Mouse (Mus musculus): ENCODE data around the gene Hipk3. TPM values are rescaled to one million over a fixed set of nuclear protein-coding genes. Genes with fewer than 3 reads are reported as not detected.

Hipk3 gene
- polyA plus RNA-seq, 1 experiment from 2014 or later, result 7.2 TPM

GRCm38 (mm10) chr2:104410963-104411545 lies 83.2 kb downstream of the Hipk3 start, which contains the start of gene D430041D05Rik:
Gene D430041D05Rik, minus strand, starts transcription at chr2:104411013.
- H3K4me2 ChIP-seq, result peak within 1 kb of the TSS; percentile 74
- ATAC-seq (ENCODE audit: low FRiP score), result no peak; the same call in 1 of the 2 replicates
- peak within 1 kb of the TSS; percentile 90 for H3K9ac ChIP-seq (replicated peaks)
- peak within 1 kb of the TSS; percentile 84 for H3K4me3 ChIP-seq (replicated peaks)
- peaks cover 37% of the 10 kb centered on the region for H3K4me1 ChIP-seq
- no peaks in the 10 kb centered on the region for H3K27me3 ChIP-seq (replicated peaks)
- WGBS, result 55% methylated on average over 4 of the region's 4 CpGs
- H3K36me3 ChIP-seq, result no peaks in the 10 kb centered on the region
- H3K27ac ChIP-seq (replicated peaks), result peak within 1 kb of the TSS; percentile 91
- H3K9me3 ChIP-seq (replicated peaks), result no peaks in the 10 kb centered on the region

DNA sequence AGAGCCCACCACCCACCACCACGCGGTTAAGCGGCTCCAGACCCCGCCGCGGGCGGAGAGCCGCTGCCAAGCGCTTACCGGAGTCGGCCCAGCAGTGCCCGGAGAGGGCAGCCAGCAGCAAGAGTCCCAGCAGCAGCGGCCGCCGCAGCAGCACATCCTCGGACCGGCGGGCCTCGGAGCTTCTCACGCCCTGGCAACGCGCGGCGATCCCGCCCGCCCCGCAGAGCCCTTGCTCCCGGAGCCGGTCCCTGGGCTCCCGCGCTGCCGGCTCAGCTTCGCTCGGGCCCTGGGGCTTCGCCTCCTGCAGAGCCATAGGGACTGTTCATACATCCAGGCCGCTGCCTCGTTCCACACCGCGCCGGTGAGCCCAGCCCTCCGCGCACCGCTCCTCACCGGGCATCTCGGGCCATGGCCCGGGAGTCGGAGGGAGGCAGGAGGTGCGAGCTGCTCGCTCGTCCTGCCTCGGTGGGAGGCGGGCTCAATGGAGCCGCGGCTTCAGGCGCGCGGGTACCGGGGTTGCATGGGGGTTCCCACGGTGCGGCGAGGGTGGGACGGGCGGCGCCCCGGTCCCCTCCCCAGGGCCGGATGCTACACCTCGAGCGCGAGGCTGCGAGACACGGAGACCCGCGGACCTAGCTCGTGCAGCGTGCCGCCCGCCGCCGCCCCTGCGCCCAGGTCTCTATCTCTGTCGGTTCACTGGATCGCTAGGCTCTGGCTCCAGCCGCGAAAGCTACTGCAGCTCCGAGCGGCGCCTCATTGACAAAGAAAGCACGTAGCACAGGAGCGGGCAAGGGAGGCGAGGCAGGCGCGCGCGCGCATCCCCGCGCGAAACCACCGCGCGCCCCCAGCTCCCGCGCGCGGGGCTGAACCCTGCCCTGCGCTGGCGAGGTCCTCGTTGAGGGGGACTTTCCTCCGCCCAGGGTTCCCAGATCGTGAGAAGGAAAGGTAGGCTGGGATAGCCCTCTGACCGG lies 84.1 kb downstream of the Hipk3 start:
- ATAC-seq (ENCODE audit: low FRiP score), result peak; percentile 92
- Histone ChIP-seq H3K4me1 (peaks cover 37% of the 10 kb centered on the region), H3K9me3 (replicated peaks) (no peaks in the 10 kb centered on the region), H3K36me3 (no peaks in the 10 kb centered on the region), H3K4me2 (peak overlapping the region; percentile 74), H3K9ac (replicated peaks) (peak overlapping the region; percentile 90), H3K27ac (replicated peaks) (peak overlapping the region; percentile 91), H3K4me3 (replicated peaks) (peak overlapping the region; percentile 84), H3K27me3 (replicated peaks) (no peaks in the 10 kb centered on the region)
- WGBS, result under 1% methylated on average over 110 of the region's 111 CpGs

- 69% methylated on average over 7 of the region's 7 CpGs for WGBS
- Histone ChIP-seq H3K9me3 (replicated peaks) (no peaks in the 10 kb centered on the region), H3K4me1 (peaks cover 37% of the 10 kb centered on the region), H3K27me3 (replicated peaks) (no peaks in the 10 kb centered on the region), H3K36me3 (no peaks in the 10 kb centered on the region), H3K4me3 (replicated peaks) (peak overlapping the region; percentile 84), H3K27ac (replicated peaks) (no peak overlapping the region), H3K9ac (replicated peaks) (no peak overlapping the region), H3K4me2 (peak overlapping the region; percentile 74)
- ATAC-seq (ENCODE audit: low FRiP score), result no peak
These were observed 85.9 kb downstream of the Hipk3 start for GRCm38 (mm10) chr2:104408351-104408750.

DNA sequence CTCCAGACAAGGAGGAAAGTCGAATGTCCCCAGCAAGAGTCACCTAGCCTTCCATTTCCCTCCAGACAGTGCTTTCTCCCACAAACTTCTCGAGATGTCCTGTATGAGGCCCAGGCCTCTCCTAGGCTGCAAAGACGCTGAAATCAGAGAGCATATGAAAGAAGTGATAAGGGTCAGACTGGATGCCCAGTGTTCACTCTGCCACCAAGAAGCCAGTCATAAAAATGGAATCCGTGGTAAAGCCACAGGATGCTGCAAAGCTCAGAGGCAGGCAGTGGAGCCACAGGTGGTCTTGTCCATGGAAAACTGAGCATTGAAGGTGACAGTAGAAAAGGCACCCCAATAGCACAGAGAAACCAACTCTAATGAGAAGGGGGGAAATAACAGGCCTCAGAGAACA lies 86.3 kb downstream of the Hipk3 start:
- peak overlapping the region; percentile 84 for H3K4me3 ChIP-seq (replicated peaks)
- H3K9ac ChIP-seq (replicated peaks), result no peak overlapping the region
- H3K9me3 ChIP-seq (replicated peaks), result no peaks in the 10 kb centered on the region
- H3K4me1 ChIP-seq, result peaks cover 37% of the 10 kb centered on the region
- peak overlapping the region; percentile 74 for H3K4me2 ChIP-seq
- H3K36me3 ChIP-seq, result no peaks in the 10 kb centered on the region
- no peak for ATAC-seq (ENCODE audit: low FRiP score)
- WGBS, result 81% methylated on average over 4 of the region's 4 CpGs
- H3K27me3 ChIP-seq (replicated peaks), result no peaks in the 10 kb centered on the region
- H3K27ac ChIP-seq (replicated peaks), result no peak overlapping the region

DNA sequence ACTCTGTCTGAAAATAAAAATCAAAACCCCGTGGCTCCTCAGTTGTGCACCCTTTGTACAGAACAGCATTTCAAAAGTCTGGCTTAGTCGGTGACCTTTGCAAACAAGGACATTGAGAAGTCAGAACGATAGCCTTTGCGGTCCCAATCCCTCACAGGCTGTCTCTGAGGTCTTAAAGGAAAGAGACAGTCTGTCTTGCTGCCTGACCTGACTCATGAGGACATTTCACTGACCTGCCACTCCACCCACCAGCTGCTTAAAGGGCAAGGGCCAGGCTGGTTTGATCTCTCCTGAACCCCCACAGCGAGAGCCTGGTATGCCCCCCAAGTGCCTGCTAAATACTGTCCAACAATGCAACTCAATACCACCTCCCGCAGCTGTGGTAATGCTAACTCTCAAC lies 90.2 kb downstream of the Hipk3 start:
- Histone ChIP-seq H3K9ac (replicated peaks) (no peak overlapping the region), H3K36me3 (no peaks in the 10 kb centered on the region), H3K4me2 (no peak overlapping the region), H3K4me1 (peaks cover 29% of the 10 kb centered on the region), H3K27me3 (replicated peaks) (no peaks in the 10 kb centered on the region), H3K9me3 (replicated peaks) (no peaks in the 10 kb centered on the region), H3K4me3 (replicated peaks) (no peak overlapping the region), H3K27ac (replicated peaks) (no peak overlapping the region)
- no peak for ATAC-seq (ENCODE audit: low FRiP score)
- 88% methylated on average over 6 of the region's 6 CpGs for WGBS

DNA sequence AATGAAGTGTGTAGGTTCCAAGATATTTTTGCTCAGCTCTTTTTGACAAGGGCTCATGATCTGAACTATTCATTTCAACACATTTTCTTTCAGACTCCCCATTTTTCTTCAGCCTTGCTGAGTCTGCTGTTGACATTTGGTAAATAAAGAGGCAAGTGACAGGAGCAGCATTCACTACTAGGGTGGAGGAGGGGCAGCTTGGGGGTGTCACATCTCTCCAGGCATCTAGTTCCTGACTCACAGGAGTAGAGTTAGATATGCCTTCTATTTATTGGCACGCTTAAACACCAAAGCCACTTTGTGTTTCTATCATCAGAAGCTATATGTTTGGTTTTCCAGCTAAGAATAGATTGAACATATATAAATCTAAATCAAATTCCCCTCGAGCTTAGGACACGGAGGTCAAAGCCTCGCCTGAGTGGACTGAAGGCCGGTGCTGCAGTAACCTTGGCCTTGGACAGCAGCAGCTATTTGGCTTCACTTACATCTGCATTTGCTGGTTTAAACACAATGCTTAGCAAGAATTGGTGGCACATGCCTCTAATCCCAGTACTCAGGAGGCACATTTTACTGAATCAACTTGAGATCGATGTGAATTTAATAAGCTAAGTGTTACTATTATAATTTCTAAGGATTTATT lies 95.5 kb downstream of the Hipk3 start:
- Histone ChIP-seq H3K4me1 (0 out of 2 replicates have a peak, but pooled peaks cover 4% of the 10 kb centered on the region), H3K27me3 (replicated peaks) (no peaks in the 10 kb centered on the region), H3K4me2 (no peak overlapping the region), H3K4me3 (replicated peaks) (no peak overlapping the region), H3K9me3 (replicated peaks) (no peaks in the 10 kb centered on the region), H3K36me3 (no peaks in the 10 kb centered on the region), H3K27ac (replicated peaks) (no peak overlapping the region), H3K9ac (replicated peaks) (no peak overlapping the region)
- 74% methylated on average over 6 of the region's 6 CpGs for WGBS
- ATAC-seq (ENCODE audit: low FRiP score), result no peak

DNA sequence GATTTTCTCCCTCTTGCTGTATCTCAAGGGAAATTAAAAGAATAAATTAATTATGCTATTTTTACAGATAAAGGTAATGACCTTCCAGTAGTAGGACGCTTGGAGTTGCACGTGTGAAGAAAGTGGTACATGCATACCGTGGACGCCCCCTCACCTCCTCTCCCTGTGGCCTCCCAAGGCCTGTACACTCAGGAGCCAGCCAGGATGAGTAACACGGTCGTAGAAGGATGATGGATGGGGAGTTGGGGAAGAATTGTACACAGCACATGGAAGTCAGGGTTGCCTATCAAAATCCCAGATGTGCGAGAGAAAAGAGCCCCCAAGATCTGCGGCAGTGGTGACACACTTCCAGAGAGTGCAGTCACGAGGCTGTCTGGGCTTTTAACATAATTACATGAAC lies 98.3 kb downstream of the Hipk3 start:
- no peaks in the 10 kb centered on the region for H3K36me3 ChIP-seq
- H3K27ac ChIP-seq (replicated peaks), result no peak overlapping the region
- WGBS, result 71% methylated on average over 9 of the region's 9 CpGs
- no peaks in the 10 kb centered on the region for H3K9me3 ChIP-seq (replicated peaks)
- H3K4me2 ChIP-seq, result no peak overlapping the region
- no peak overlapping the region for H3K4me3 ChIP-seq (replicated peaks)
- H3K9ac ChIP-seq (replicated peaks), result no peak overlapping the region
- no peaks in the 10 kb centered on the region for H3K27me3 ChIP-seq (replicated peaks)
- H3K4me1 ChIP-seq, result 0 out of 2 replicates have a peak, but pooled peaks cover 4% of the 10 kb centered on the region
- no peak; the same call in 1 of the 2 replicates for ATAC-seq (ENCODE audit: low FRiP score)

DNA sequence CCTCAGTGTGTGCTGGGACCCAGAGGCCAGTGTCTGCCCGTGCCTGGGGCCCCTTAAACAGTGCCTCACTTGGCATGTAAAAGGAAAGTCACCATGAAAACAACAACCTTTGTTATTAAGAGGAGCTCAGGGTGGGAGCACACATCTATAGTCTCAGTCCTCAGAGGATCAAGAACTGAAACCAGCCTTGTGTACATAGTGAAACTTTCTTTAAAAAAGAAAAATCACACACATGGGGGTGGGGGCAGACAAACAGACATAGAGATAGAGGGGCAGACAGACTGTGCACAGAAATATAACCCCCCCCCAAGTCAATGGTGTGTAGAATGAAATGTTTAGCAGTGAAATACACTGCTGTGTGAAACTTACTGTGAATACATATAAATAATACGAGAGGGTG lies 99.5 kb downstream of the Hipk3 start:
- WGBS, result 43% methylated on average over 2 of the region's 2 CpGs
- H3K9ac ChIP-seq (replicated peaks), result no peak overlapping the region
- H3K27me3 ChIP-seq (replicated peaks), result no peaks in the 10 kb centered on the region
- no peaks in the 10 kb centered on the region for H3K36me3 ChIP-seq
- no peaks in the 10 kb centered on the region for H3K9me3 ChIP-seq (replicated peaks)
- no peak for ATAC-seq (ENCODE audit: low FRiP score)
- no peak overlapping the region for H3K4me2 ChIP-seq
- no peak overlapping the region for H3K27ac ChIP-seq (replicated peaks)
- H3K4me1 ChIP-seq, result 0 out of 2 replicates have a peak, but pooled peaks cover 4% of the 10 kb centered on the region
- no peak overlapping the region for H3K4me3 ChIP-seq (replicated peaks)

GRCm38 (mm10) chr2:104392700-104393312 lies 101.4 kb downstream of the Hipk3 start:
- no peak overlapping the region for H3K9ac ChIP-seq (replicated peaks)
- WGBS, result 63% methylated on average over 4 of the region's 4 CpGs
- ATAC-seq (ENCODE audit: low FRiP score), result no peak

DNA sequence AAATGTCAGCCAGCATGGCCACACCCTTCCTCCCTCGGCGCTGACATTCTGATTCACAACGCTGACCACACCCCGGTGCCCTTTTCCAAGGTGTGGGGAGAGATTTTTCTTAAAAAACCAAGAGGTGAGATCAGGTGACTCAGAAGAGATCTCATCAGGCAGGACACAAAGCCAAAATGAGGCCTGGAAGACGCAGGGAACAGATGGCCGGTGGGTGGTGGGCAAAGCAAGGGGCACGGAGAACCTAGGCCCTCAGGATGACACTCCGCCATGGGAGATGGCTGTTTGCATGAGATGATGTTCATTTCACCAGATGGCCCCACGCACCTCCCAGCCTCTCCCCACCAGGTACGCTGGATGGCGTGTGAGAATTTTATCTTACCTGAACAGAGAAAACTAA lies 105.0 kb downstream of the Hipk3 start:
- Histone ChIP-seq H3K27ac (replicated peaks) (no peak overlapping the region), H3K9ac (replicated peaks) (no peak overlapping the region), H3K4me3 (replicated peaks) (no peak overlapping the region), H3K9me3 (replicated peaks) (no peaks in the 10 kb centered on the region), H3K27me3 (replicated peaks) (no peaks in the 10 kb centered on the region), H3K4me1 (no peaks in the 10 kb centered on the region), H3K4me2 (no peak overlapping the region), H3K36me3 (no peaks in the 10 kb centered on the region)
- no peak for ATAC-seq (ENCODE audit: low FRiP score)
- WGBS, result 92% methylated on average over 11 of the region's 11 CpGs

More at GRCm38 (mm10) chr2:104392700-104393312, 101.4 kb downstream of the Hipk3 start:
- H3K4me1 ChIP-seq, result no peaks in the 10 kb centered on the region
- no peaks in the 10 kb centered on the region for H3K27me3 ChIP-seq (replicated peaks)
- H3K4me2 ChIP-seq, result no peak overlapping the region
- no peak overlapping the region for H3K4me3 ChIP-seq (replicated peaks)
- no peaks in the 10 kb centered on the region for H3K9me3 ChIP-seq (replicated peaks)
- H3K36me3 ChIP-seq, result no peaks in the 10 kb centered on the region
- H3K27ac ChIP-seq (replicated peaks), result no peak overlapping the region

DNA sequence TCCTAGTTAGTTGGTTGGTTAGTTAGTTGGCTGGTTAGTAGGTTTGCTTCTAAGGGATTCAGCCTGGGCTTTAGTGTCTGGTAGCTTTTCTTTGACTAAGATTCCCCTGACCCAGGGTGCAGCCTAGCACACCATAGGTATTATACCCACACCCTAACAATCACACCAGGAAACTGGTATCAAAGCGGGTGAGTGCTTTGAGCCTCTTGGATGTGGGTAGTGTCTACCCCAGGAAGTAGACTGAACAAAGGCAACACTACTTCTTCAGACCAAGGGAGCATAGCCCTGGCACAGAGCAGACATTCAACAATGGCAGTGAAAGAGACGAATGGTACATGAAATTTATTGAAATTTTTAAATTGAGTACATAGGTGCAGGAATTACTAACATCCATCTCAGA lies 108.3 kb downstream of the Hipk3 start:
- no peak for ATAC-seq (ENCODE audit: low FRiP score)
- H3K36me3 ChIP-seq, result no peaks in the 10 kb centered on the region
- no peaks in the 10 kb centered on the region for H3K4me1 ChIP-seq
- H3K27ac ChIP-seq (replicated peaks), result no peak overlapping the region
- WGBS, result 72% methylated on average over 2 of the region's 2 CpGs
- H3K27me3 ChIP-seq (replicated peaks), result no peaks in the 10 kb centered on the region
- H3K9ac ChIP-seq (replicated peaks), result no peak overlapping the region
- H3K4me3 ChIP-seq (replicated peaks), result no peak overlapping the region
- no peak overlapping the region for H3K4me2 ChIP-seq
- no peaks in the 10 kb centered on the region for H3K9me3 ChIP-seq (replicated peaks)
